Mouse (Mus musculus) lung, adult 2 months (tissue): ENCODE measurements around the gene Podnl1.

ENCODE experiments used
- CTCF ChIP-seq: fragments of 200-500 bp; IDR thresholded peaks from 2 replicates; pipeline ENCODE4 v1.5.1; 2011; ENCODE audit warnings: mild to moderate bottlenecking, low read length, control low read depth; ENCODE audit not compliant: insufficient read depth
- POLR2A ChIP-seq: fragments of 200-500 bp; IDR thresholded peaks from 2 replicates; pipeline ENCODE4 v1.6.1; 2011; ENCODE audit warnings: low read depth, mild to moderate bottlenecking, control low read depth, low read length, borderline replicate concordance; ENCODE audit errors: extremely low read depth

DNA sequence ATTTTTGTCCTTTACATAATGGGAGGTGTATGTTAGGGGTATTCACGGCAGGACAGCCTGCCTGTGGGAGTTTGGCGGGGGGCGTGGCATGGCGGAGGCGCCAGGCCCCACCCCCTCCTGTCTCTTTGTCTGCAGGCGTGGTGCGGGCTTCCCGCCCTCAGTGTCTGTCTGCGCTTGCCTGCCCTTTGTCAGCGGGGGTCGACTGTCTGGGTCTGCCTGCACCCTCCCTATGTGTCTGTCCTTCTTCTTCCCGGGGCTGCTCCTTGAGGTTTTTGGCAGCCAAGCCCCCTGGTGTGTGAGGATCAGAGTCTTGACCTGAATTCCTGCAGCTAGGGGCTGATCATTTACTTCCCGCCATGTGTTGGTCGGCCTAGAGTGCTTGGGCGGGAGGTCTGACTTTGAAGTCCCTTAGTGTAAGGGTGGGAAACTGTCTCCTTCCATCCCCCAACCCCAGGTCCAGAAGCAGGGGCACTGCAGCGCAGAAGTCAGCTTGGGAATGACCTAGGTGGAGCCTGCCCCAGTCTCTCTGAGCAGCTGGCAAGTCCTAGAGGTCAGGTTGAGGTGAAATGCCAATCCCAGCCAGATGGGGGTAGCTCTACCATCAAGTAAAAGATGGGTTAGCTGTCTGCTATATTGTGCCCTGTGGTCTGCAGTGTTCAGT lies 54.9 kb downstream of the Podnl1 start:
- TF ChIP-seq CTCF (no peak), POLR2A (no peak)
